Mouse (Mus musculus) ES-E14 (cell line): Measurements from ENCODE around the gene Trem3.

Source experiments
- HCFC1 ChIP-seq: IDR thresholded peaks from 2 replicates; pipeline ENCODE4 v1.6.1; 2012; ENCODE audit warnings: low read length, inconsistent platforms, borderline replicate concordance; ENCODE audit not compliant: insufficient read depth
- MAFK ChIP-seq: IDR thresholded peaks from 2 replicates; pipeline ENCODE4 v1.6.1; 2014; ENCODE audit warnings: mild to moderate bottlenecking, low read depth, low read length, inconsistent platforms; ENCODE audit not compliant: insufficient read depth
- ZC3H11A ChIP-seq: IDR thresholded peaks from 2 replicates; pipeline ENCODE4 v1.6.1; 2012; ENCODE audit warnings: low read depth, mild to moderate bottlenecking, inconsistent platforms, low read length, borderline replicate concordance
- ZNF384 ChIP-seq: IDR thresholded peaks from 2 replicates; pipeline ENCODE4 v1.6.1; 2012; ENCODE audit warnings: low read depth, low read length, inconsistent platforms

GRCm38 (mm10) chr17:48286765-48287164, 39.2 kb downstream of the Trem3 start:
- TF ChIP-seq ZNF384 (no peak), HCFC1 (no peak), MAFK (no peak), ZC3H11A (no peak)
